Mouse (Mus musculus) MEL (cell line): ENCODE data around the gene Casz1. TPM values are rescaled to one million over a fixed set of nuclear protein-coding genes. Genes with fewer than 3 reads are reported as not detected.

Source experiments
- DNase-seq: peaks from one replicate; pipeline ENCODE4 v3.0.0; 2011; ENCODE audit warnings: low read depth, low spot score
- H3K27ac ChIP-seq: 2 replicates; pipeline ENCODE4 v1.5.1; 2012; ENCODE audit warnings: low read depth, mild to moderate bottlenecking, control low read depth, low read length, moderate library complexity; ENCODE audit not compliant: control insufficient read depth
- H3K27me3 ChIP-seq, 2 experiments: fragments of 150-350 bp in 1 of 2; sonication (generic) in 1 of 2; 2 replicates each; pipeline ENCODE4 v1.6.1; 2012; ENCODE audit warnings: low read length in 2 of 2, mild to moderate bottlenecking in 2 of 2, improper control_type of control experiment in 1 of 2, moderate library complexity in 1 of 2; ENCODE audit not compliant: insufficient read depth in 2 of 2, control insufficient read depth in 1 of 2
- H3K36me3 ChIP-seq, 2 experiments: 2 replicates each; pipeline ENCODE4 v1.6.1; 2012 to 2014; ENCODE audit warnings: low read length in 2 of 2, improper control_type of control experiment in 1 of 2, inconsistent platforms in 1 of 2, mild to moderate bottlenecking in 1 of 2; ENCODE audit not compliant: insufficient read depth in 2 of 2, control insufficient read depth in 1 of 2
- H3K4me1 ChIP-seq, 2 experiments: fragments of 150-350 bp in 1 of 2; sonication (generic) in 1 of 2; 2 replicates each; pipeline ENCODE4 v1.6.1; 2012; ENCODE audit warnings: low read length in 2 of 2, improper control_type of control experiment in 1 of 2, mild to moderate bottlenecking in 1 of 2; ENCODE audit not compliant: insufficient read depth in 2 of 2, control insufficient read depth in 1 of 2
- H3K4me3 ChIP-seq, 2 experiments: fragments of 150-350 bp in 1 of 2; sonication (generic) in 1 of 2; 2 replicates each; pipeline ENCODE4 v1.5.1; 2012; ENCODE audit warnings: low read depth in 2 of 2, low read length in 2 of 2, mild to moderate bottlenecking in 2 of 2, moderate library complexity in 2 of 2, control low read depth in 1 of 2, improper control_type of control experiment in 1 of 2; ENCODE audit not compliant: control insufficient read depth in 1 of 2, insufficient read depth in 1 of 2
- H3K79me2 ChIP-seq: 2 replicates; pipeline ENCODE4 v1.6.1; 2012; ENCODE audit warnings: mild to moderate bottlenecking, low read length, moderate library complexity; ENCODE audit not compliant: control insufficient read depth, poor library complexity, insufficient read depth
- H3K9ac ChIP-seq: 2 replicates; pipeline ENCODE4 v1.6.1; 2012; ENCODE audit warnings: low read depth, mild to moderate bottlenecking, control low read depth, low read length, moderate library complexity; ENCODE audit not compliant: control insufficient read depth, poor library complexity, severe bottlenecking
- H3K9me3 ChIP-seq: fragments of 150-350 bp; sonication (generic); replicated peaks from 2 replicates; pipeline ENCODE4 v1.6.1; 2012; ENCODE audit warnings: mild to moderate bottlenecking, low read length, improper control_type of control experiment, moderate library complexity; ENCODE audit not compliant: insufficient read depth
- BHLHE40 ChIP-seq: IDR thresholded peaks from 2 replicates; pipeline ENCODE4 v1.6.1; 2012; ENCODE audit warnings: low read depth, mild to moderate bottlenecking, inconsistent platforms, low read length, improper control_type of control experiment, borderline replicate concordance
- CHD1 ChIP-seq: IDR thresholded peaks from 2 replicates; pipeline ENCODE4 v1.6.1; 2012; ENCODE audit warnings: low read depth, mild to moderate bottlenecking, inconsistent platforms, low read length, improper control_type of control experiment
- CHD2 ChIP-seq: IDR thresholded peaks from 2 replicates; pipeline ENCODE4 v1.6.1; 2011; ENCODE audit warnings: low read length, improper control_type of control experiment
- CTCF ChIP-seq, 3 experiments: IDR thresholded peaks in 2 of 3; conservative IDR thresholded peaks in 1 of 3; 2 replicates each; pipeline ENCODE4 v1.5.1; 2011 to 2012; ENCODE audit warnings: low read length in 3 of 3, low read depth in 2 of 3, mild to moderate bottlenecking in 2 of 3, improper control_type of control experiment in 1 of 3, inconsistent platforms in 1 of 3, mixed read lengths in 1 of 3, moderate library complexity in 1 of 3; ENCODE audit not compliant: control insufficient read depth in 1 of 3, insufficient read depth in 1 of 3, poor library complexity in 1 of 3, severe bottlenecking in 1 of 3
- E2F4 ChIP-seq: IDR thresholded peaks from 2 replicates; pipeline ENCODE4 v1.6.1; 2011; ENCODE audit warnings: low read depth, low read length, improper control_type of control experiment, borderline replicate concordance
- EP300 ChIP-seq, 2 experiments: IDR thresholded peaks; 2 replicates each; pipeline ENCODE4 v1.6.1; 2011; ENCODE audit warnings: improper control_type of control experiment in 2 of 2, low read length in 2 of 2, low read depth in 1 of 2, mild to moderate bottlenecking in 1 of 2
- ETS1 ChIP-seq: IDR thresholded peaks from 2 replicates; pipeline ENCODE4 v1.6.1; 2012; ENCODE audit warnings: low read depth, mild to moderate bottlenecking, inconsistent platforms, low read length, improper control_type of control experiment, moderate library complexity
- GABPA ChIP-seq: IDR thresholded peaks from 2 replicates; pipeline ENCODE4 v1.6.1; 2012; ENCODE audit warnings: low read depth, mild to moderate bottlenecking, inconsistent platforms, low read length, improper control_type of control experiment, moderate library complexity
- HCFC1 ChIP-seq: IDR thresholded peaks from 2 replicates; pipeline ENCODE4 v1.6.1; 2012; ENCODE audit warnings: low read depth, mild to moderate bottlenecking, inconsistent platforms, low read length, improper control_type of control experiment, moderate library complexity
- MAFK ChIP-seq: IDR thresholded peaks from 2 replicates; pipeline ENCODE4 v1.6.1; 2011; ENCODE audit warnings: low read depth, mild to moderate bottlenecking, low read length, improper control_type of control experiment, borderline replicate concordance
- MAZ ChIP-seq: IDR thresholded peaks from 2 replicates; pipeline ENCODE4 v1.6.1; 2012; ENCODE audit warnings: low read depth, mild to moderate bottlenecking, inconsistent platforms, low read length, improper control_type of control experiment
- MEF2A ChIP-seq: IDR thresholded peaks from 2 replicates; pipeline ENCODE4 v1.6.1; 2014; ENCODE audit warnings: low read depth, mild to moderate bottlenecking, inconsistent platforms, low read length, improper control_type of control experiment; ENCODE audit not compliant: poor library complexity, insufficient replicate concordance, severe bottlenecking; ENCODE audit errors: extremely low read depth
- MYB ChIP-seq: IDR thresholded peaks from 2 replicates; pipeline ENCODE4 v1.6.1; 2011; ENCODE audit warnings: mild to moderate bottlenecking, low read depth, low read length, improper control_type of control experiment
- NELFE ChIP-seq: IDR thresholded peaks from 2 replicates; pipeline ENCODE4 v1.6.1; 2011; ENCODE audit warnings: low read depth, low read length, improper control_type of control experiment
- POLR2A ChIP-seq, 2 experiments: IDR thresholded peaks; 2 replicates each; pipeline ENCODE4 v1.6.1; 2011 to 2012; ENCODE audit warnings: low read length in 2 of 2, mild to moderate bottlenecking in 2 of 2, control low read depth in 1 of 2, improper control_type of control experiment in 1 of 2, low read depth in 1 of 2, moderate library complexity in 1 of 2; ENCODE audit not compliant: control insufficient read depth in 1 of 2, insufficient read depth in 1 of 2, poor library complexity in 1 of 2
- POLR2AphosphoS2 ChIP-seq: IDR thresholded peaks from 2 replicates; pipeline ENCODE4 v1.6.1; 2011; ENCODE audit warnings: low read length, improper control_type of control experiment
- TAL1 ChIP-seq: IDR thresholded peaks from 2 replicates; pipeline ENCODE4 v1.6.1; 2012; ENCODE audit warnings: mild to moderate bottlenecking, inconsistent platforms, low read length, moderate library complexity, mixed read lengths
- TBP ChIP-seq: IDR thresholded peaks from 2 replicates; pipeline ENCODE4 v1.8.0; 2011; ENCODE audit warnings: low read depth, low read length, improper control_type of control experiment
- ZKSCAN1 ChIP-seq: IDR thresholded peaks from 2 replicates; pipeline ENCODE4 v1.6.1; 2012; ENCODE audit warnings: low read depth, mild to moderate bottlenecking, inconsistent platforms, low read length, improper control_type of control experiment, moderate library complexity
- ZMIZ1 ChIP-seq: IDR thresholded peaks from 2 replicates; pipeline ENCODE4 v1.6.1; 2012; ENCODE audit warnings: low read depth, mild to moderate bottlenecking, inconsistent platforms, low read length, improper control_type of control experiment, moderate library complexity
- ZNF384 ChIP-seq: IDR thresholded peaks from 2 replicates; pipeline ENCODE4 v1.6.1; 2012; ENCODE audit warnings: low read depth, mild to moderate bottlenecking, inconsistent platforms, low read length, improper control_type of control experiment
- polyA plus RNA-seq, 2 experiments: library from polyadenylated mRNA; stranded (reverse) in 1 of 2; unstranded in 1 of 2; fragments of >175 nt in 1 of 2; fragments of >200 nt in 1 of 2; gene quantifications; 2 replicates each; pipeline versions ENCODE4 v1.2.1 to v1.2.4; 2012; ENCODE audit warnings: low replicate concordance in 2 of 2, low read depth in 1 of 2; ENCODE audit not compliant: insufficient read length in 2 of 2, insufficient read depth in 1 of 2, missing spikeins in 1 of 2
- total RNA-seq: library from RNA; depleted of rRNA; stranded (reverse); fragments of 300-350 nt; gene quantifications from 2 replicates; pipeline ENCODE4 v1.2.3, GENCODE M21; 2012

Casz1 gene
- total and polyA plus RNA-seq, 3 experiments, result 1.3 to 3.2 TPM; not detected in 1

DNA sequence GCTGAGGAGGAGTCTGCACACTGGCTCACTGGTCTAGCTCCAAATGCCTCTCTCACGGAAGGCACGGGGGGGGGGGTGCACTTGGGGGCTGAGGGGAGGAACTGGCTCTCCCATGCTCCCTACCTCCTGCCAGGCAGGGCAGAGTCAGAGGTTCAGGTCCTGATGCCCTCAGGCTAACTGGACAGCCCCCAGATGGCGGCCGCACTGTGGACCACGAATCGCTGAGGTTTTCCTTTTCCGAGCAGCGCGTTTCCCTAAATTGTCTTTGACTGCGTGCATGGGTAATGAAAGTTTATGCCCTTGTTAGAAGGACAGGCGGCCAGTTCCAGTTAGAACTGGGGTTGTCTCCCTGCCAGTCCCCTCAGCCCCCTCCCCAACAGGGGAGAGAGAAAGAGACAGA, 116.4 kb downstream of the Casz1 start:
- no peak for TF ChIP-seq POLR2A (IDR thresholded peaks at IDR 0.05; ENCODE audit: control insufficient read depth in 1 of 2, insufficient read depth in 1 of 2, low read depth in 1 of 2, low read length in 2 of 2, poor library complexity in 1 of 2)
- TF ChIP-seq ZKSCAN1, result no peak
- no peak for TF ChIP-seq CHD2
- TF ChIP-seq MAFK, result no peak
- TF ChIP-seq EP300 (IDR thresholded peaks at IDR 0.05; ENCODE audit: low read depth in 1 of 2, low read length in 2 of 2), result no peak
- no peak for TF ChIP-seq MEF2A
- no peak for TF ChIP-seq E2F4
- TF ChIP-seq CHD1, result no peak
- TF ChIP-seq TBP, result no peak
- no peak for TF ChIP-seq HCFC1
- TF ChIP-seq TAL1, result no peak
- no peak for TF ChIP-seq ZNF384
- no peak for TF ChIP-seq ZMIZ1
- TF ChIP-seq MAZ, result no peak
- no peak for TF ChIP-seq NELFE
- TF ChIP-seq, all 39 proteins: peak for 0
- no peaks in the 10 kb centered on the region for H3K79me2 ChIP-seq
- H3K4me1 ChIP-seq, result no peaks in the 10 kb centered on the region
- H3K36me3 ChIP-seq, result no peaks in the 10 kb centered on the region
- no peaks in the 10 kb centered on the region for H3K9me3 ChIP-seq
- H3K9ac ChIP-seq, result no peak overlapping the region
- DNase-seq, result no peak
- H3K27me3 ChIP-seq, result no peaks in the 10 kb centered on the region
- H3K4me3 ChIP-seq, result no peak overlapping the region
- no peak overlapping the region for H3K27ac ChIP-seq

DNA sequence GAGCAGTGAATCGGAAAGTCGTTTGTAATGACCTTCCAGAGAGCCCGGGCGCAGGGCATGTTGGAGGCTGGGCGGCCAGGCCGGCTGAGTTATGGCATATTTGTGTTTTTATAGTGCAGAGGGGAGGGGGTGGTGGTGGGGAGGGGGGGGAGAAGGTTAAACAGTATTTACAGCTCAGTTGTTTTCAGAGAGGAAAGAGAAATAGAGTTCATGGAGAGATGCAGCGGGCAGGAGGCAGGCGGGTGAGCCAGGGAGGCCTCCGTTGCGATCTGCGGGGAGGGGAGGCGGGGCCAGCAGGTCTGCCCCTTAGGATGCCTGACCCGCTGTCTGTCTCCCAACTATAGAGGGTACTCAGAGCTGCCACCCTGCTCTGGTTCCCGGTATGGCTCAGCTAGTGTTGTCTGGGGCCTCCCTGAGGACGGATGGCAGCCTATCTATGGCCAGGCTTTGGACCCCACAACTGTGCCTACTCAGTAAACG, 118.0 kb downstream of the Casz1 start:
- no peak overlapping the region for H3K27ac ChIP-seq
- no peak overlapping the region for H3K4me3 ChIP-seq
- no peaks in the 10 kb centered on the region for H3K79me2 ChIP-seq
- no peaks in the 10 kb centered on the region for H3K4me1 ChIP-seq
- no peaks in the 10 kb centered on the region for H3K36me3 ChIP-seq
- no peak overlapping the region for H3K9ac ChIP-seq
- TF ChIP-seq MEF2A (no peak), GABPA (no peak), BHLHE40 (no peak), EP300 (IDR thresholded peaks at IDR 0.05; ENCODE audit: low read depth in 1 of 2, low read length in 2 of 2) (no peak), MYB (no peak), CTCF (IDR thresholded peaks at IDR 0.05 in 2 of 3, conservative IDR thresholded peaks at IDR 0.05 in 1 of 3; ENCODE audit: control insufficient read depth in 1 of 3, insufficient read depth in 1 of 3, low read depth in 2 of 3, low read length in 3 of 3, poor library complexity in 1 of 3, severe bottlenecking in 1 of 3) (no peak), ETS1 (no peak), TAL1 (no peak), CHD1 (no peak), POLR2AphosphoS2 (no peak), ZMIZ1 (no peak), ZKSCAN1 (no peak)
- DNase-seq, result no peak
- H3K27me3 ChIP-seq, result no peaks in the 10 kb centered on the region
- H3K9me3 ChIP-seq, result no peaks in the 10 kb centered on the region
